Mouse (Mus musculus): Measurements from ENCODE around the gene 4930412O13Rik. TPM values are rescaled to one million over a fixed set of nuclear protein-coding genes. Genes with fewer than 3 reads are reported as not detected.

4930412O13Rik gene
- polyA plus RNA-seq, 1 experiment from 2014 or later, result 0.23 TPM

GRCm38 (mm10) chr2:9926194-9926904, 45.3 kb downstream of the 4930412O13Rik start:
- H3K27ac ChIP-seq, result no peak overlapping the region
- no peak overlapping the region for H3K9ac ChIP-seq
- WGBS, result 46% methylated on average over 7 of the region's 7 CpGs
- ATAC-seq (ENCODE audit: low FRiP score, low read depth), result no peak
- H3K4me3 ChIP-seq, result no peak overlapping the region
- peaks cover 11% of the 10 kb centered on the region; the same call in 1 of the 2 replicates for H3K36me3 ChIP-seq
- H3K27me3 ChIP-seq, result no peaks in the 10 kb centered on the region
- no peaks in the 10 kb centered on the region for H3K9me3 ChIP-seq
- no peak overlapping the region for H3K4me2 ChIP-seq (replicated peaks)
- H3K4me1 ChIP-seq, result peaks cover 5% of the 10 kb centered on the region; the same call in 1 of the 2 replicates

- no peaks in the 10 kb centered on the region for H3K9me3 ChIP-seq
- H3K27ac ChIP-seq, result no peak overlapping the region
- H3K27me3 ChIP-seq, result no peaks in the 10 kb centered on the region
- peaks cover 5% of the 10 kb centered on the region; the same call in 1 of the 2 replicates for H3K4me1 ChIP-seq
- ATAC-seq (ENCODE audit: low FRiP score, low read depth), result no peak
- no peak overlapping the region for H3K4me2 ChIP-seq (replicated peaks)
- no peak overlapping the region for H3K4me3 ChIP-seq
- H3K36me3 ChIP-seq, result peaks cover 11% of the 10 kb centered on the region; the same call in 1 of the 2 replicates
- H3K9ac ChIP-seq, result no peak overlapping the region
- 86% methylated on average over 4 of the region's 4 CpGs for WGBS
Measured at GRCm38 (mm10) chr2:9926905-9927283, 45.8 kb downstream of the 4930412O13Rik start.

Other genes starting within 250 kb of the 4930412O13Rik start
- not detected in 2 replicates for gene 9230102O04Rik, start 8.3 kb downstream of the 4930412O13Rik start, polyA plus RNA-seq (2015; fragmentation: Nextera tagmentation; extraction: Ambion mirVana)
- gene Gata3, start 8.8 kb downstream of the 4930412O13Rik start, polyA plus RNA-seq (2015; fragmentation: Nextera tagmentation; extraction: Ambion mirVana), result 7.8 and 8.9 TPM in 2 replicates
- 15.2 and 16.5 TPM in 2 replicates for gene Taf3, start 167.3 kb downstream of the 4930412O13Rik start, polyA plus RNA-seq (2015; fragmentation: Nextera tagmentation; extraction: Ambion mirVana)
- 528 and 534 TPM in 2 replicates for gene Atp5c1, start 199.3 kb downstream of the 4930412O13Rik start, polyA plus RNA-seq (2015; fragmentation: Nextera tagmentation; extraction: Ambion mirVana)
- gene Kin, start 199.3 kb downstream of the 4930412O13Rik start, polyA plus RNA-seq (2015; fragmentation: Nextera tagmentation; extraction: Ambion mirVana), result 27.9 and 34.2 TPM in 2 replicates

Measured in limb, embryonic 13.5 days (tissue).